Mouse (Mus musculus) small intestine, adult 2 months (tissue): ENCODE results near the gene Aqp9.

ENCODE experiments used
- CTCF ChIP-seq: fragments of 200-500 bp; IDR thresholded peaks from 2 replicates; pipeline ENCODE4 v1.5.1; 2012; ENCODE audit warnings: low read depth, mild to moderate bottlenecking, control low read depth, inconsistent platforms, low read length, moderate library complexity, mixed read lengths; ENCODE audit not compliant: insufficient replicate concordance, insufficient read length; ENCODE audit errors: extremely low read depth
- POLR2A ChIP-seq: fragments of 200-500 bp; IDR thresholded peaks from 2 replicates; pipeline ENCODE4 v1.6.1; 2012; ENCODE audit warnings: low read depth, mild to moderate bottlenecking, control low read depth, inconsistent platforms, low read length, moderate library complexity

DNA sequence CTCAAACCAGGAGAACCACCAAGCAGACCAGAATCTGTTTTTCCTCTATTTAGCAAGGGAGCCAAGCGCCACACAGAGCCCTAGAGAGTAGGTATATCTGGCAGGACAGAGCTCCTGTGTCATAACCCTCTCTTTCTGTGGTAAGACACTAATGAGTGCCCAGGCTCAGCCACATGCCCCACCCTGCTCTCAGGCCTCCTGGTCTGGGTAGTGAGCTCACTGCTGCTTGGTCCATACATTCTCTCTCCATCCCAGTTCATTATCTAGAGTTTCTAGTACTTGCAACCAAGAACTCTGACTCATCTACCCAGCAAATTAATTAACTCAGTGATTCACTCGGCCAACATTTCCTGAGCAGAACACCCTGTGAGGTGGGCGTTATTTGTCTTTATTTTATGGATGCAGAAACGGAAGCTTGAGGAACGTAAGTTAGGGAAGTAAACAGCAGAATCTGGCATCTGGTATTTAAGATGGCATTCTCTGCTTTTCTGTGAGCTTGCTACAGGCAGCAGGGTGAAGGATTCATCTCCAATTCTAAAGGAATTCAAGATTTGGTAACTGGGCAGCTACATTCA is 91.1 kb downstream of the Aqp9 start:
- TF ChIP-seq POLR2A (no peak), CTCF (no peak)
